Mouse (Mus musculus) kidney, adult 18-20 months (tissue): ENCODE results near the gene Esrrg.

Source experiments
- DNase-seq: peaks from one replicate; pipeline ENCODE4 v3.0.0; 2021

The Esrrg gene

GRCm38 (mm10) chr1:187779589-187780178 lies 171.1 kb downstream of the Esrrg start:
- no peak for DNase-seq

DNA sequence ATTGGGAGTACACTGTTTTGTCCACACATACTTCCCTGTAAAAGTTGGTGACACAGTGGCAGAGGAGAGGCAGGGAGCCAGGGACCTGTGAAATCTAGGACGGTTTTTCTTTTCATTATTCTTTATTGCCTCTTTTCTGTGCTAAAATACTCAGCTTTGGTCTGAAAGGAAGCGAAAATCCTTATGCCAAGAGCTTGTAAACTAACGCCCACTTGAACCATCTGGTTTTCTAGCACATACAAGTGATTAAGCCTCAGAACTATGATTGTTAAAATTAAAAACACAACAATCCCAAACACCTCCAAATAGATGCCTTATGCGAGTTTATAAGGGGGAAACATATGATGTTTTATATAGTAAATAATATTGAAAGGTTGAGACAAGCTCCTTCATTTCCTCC lies 176.6 kb downstream of the Esrrg start:
- DNase-seq = no peak

DNA sequence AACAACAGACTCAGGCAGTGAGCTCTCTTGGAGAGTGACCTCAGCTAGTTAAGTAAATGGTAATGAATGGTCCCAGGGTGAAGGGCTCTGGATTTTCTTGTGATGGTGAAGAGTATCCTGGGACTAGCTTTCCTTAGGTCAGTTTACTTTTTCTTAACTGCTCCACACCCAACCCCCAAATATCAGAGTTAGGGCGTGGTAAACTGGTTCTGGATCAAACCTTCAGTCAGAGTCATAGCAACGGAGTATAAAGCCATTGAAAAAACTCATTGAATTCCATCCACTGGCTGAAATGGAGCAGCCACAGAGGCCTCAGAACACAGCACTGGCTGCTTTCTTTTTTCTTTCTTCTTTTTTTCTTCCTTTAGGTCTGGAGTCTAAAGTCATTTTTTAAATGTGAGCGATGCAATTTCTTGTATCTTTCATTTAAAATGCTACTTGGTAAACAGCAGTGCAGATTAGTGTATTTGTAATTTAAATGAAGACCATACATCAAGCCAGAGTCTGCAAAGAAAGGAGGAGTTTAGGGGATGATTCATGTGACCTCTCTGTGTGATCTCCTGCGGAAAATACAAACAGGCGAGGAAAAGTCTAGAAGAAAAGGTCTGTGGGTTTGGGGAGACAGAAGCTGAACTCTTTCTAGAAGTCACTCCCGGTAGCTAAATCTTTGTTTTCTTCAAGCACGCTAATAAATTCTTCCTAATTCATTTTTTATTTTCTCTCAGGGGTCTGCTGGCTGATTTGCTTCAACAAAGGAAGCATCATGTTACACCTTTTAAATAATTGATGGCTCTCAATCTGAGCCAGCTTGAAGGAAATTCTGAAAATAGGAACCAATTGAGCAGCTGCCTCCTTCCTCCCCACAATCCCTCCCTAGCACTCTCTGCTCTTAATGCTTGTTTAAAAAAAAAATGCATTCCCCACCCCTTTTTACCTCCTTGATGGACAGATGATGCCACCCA lies 178.7 kb downstream of the Esrrg start:
- DNase-seq = no peak

DNA sequence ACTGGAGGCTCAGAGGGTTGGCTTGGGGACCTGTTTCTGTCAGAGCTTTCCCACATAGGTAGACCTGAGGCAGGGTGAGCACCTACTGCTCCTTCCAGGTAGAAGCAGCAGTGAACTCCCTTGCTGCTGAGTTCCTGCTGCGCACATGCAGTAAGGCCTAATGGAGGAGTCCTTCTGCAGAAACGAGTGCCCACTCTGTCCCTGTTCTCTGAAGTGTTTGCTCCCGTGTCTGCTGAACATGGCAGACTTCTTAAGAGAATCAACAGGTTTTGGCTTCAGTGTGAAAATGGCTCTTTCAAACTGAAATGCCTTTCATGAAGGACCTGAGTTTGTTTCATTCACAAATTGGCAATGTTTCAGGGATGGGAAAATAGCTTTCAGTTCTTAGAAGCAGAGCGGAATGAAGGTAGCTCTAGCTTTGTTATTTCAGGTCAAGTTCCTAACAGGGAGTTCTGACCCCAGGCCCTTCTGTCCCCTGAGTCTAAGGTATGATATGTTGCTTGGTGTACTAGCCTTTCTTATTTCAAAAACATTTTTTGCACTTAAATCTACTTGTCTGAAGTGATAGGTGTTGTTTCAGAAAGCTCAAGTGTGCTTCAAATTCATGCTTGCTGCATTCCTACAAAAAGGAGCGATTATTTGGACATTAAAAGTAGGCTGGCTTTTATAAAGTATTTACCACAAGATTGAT lies 185.8 kb downstream of the Esrrg start:
- no peak for DNase-seq

- no peak for DNase-seq
Measured at GRCm38 (mm10) chr1:187795551-187795950, 187.0 kb downstream of the Esrrg start.

- DNase-seq = no peak
Measured at GRCm38 (mm10) chr1:187799300-187799699, 190.7 kb downstream of the Esrrg start.

DNA sequence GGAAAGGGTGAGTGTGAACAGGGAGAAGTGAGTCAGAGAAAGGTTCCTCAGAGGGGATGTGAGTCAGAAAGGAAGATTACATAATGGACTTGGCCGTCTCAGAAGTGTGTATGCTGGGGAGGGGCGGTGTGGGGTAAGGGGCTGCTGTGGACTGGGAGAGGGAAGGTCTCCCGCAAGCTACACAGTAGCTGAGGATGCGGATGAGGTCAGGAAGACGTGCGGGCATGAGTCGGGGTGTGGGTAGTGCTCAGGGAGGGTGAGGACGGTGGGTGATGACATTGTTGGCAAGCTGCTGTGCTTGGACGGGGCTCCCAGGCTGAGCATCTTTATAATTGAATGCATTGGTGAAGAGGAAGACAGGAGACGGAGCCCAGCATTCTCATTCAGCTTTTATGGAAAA lies 192.2 kb downstream of the Esrrg start:
- DNase-seq = no peak

DNA sequence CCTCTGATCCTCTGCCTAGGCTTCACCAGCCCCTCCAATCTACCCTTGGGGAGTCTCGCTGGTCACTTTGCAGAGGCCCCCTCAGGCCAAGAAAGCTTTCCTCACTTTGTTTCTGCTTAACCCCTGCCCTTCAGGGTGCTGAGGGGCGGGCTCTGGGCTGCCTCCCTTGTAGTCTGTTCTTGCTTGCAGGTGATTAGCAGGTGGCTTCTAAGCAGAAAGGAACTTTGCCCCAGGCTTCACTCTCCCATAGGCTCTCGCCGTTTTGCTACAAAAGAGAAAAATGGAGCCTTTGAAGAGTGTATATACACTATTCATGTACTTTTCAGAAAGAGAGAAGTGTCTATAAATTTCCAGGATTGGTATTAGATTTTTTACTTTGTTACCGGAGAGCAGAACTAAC lies 195.0 kb downstream of the Esrrg start:
- no peak for DNase-seq

GRCm38 (mm10) chr1:187803997-187804396 lies 195.4 kb downstream of the Esrrg start:
- no peak for DNase-seq

DNA sequence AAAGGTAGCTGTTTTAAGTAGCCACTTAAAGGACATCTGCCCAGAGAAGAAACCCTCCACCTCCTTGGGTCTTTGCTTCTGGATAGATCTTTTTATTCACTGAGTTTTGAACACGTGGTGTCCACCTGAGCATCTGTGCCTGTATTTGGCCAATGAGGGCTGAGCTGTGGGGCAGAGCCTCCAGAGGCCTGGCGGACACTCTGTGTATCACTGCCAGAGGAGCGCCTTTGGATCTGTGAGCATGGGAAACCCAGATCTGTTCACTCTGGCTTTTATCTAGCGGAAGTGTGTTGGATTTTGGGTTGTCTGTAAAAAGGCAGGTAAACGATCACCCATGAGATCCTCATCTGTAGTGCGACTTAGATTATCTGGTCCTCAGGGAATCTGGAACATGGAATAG lies 196.4 kb downstream of the Esrrg start:
- DNase-seq = no peak

DNA sequence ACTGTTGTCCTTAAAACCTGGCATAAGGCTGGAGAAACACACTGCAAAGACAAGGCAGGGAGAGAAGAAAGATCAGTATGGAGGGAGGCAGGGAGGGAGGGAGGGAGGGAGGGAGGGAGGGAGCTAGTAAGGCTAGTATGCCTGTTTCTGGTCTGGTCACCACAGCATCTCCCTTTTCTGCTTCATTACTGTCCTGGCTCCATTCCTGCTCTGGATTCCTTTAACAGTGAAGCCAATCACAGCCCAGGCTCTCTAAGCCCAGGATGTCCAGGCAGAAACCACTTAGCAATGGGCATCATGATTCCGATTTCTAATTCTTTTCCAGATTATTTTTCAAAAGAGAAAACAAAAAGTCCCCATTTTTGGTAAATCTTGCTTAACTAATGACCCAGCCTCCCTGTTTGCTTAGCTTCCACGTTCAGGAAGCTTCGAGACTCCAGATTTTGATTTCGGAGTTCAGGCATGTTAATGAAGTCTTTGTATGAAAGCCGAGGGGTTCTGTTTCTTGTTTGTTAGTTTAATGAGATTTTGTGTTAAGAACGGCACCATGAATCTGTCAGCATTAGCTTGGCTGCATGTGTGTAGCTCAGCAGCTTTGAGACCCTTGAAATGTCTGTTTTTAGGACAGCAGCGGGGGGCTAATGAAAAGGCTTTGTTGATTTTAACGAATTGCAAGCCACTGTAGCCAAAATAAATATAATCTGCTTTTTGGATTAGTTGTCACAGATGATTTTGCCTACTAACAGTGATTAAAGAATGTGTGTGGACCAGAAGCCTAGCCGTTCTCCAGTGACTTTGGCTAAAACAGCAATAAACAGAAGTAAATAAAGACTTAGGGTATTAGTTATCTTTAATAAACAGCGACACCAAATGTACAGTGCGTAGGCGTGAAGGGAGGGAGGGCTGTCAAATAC lies 199.1 kb downstream of the Esrrg start:
- DNase-seq = no peak

DNA sequence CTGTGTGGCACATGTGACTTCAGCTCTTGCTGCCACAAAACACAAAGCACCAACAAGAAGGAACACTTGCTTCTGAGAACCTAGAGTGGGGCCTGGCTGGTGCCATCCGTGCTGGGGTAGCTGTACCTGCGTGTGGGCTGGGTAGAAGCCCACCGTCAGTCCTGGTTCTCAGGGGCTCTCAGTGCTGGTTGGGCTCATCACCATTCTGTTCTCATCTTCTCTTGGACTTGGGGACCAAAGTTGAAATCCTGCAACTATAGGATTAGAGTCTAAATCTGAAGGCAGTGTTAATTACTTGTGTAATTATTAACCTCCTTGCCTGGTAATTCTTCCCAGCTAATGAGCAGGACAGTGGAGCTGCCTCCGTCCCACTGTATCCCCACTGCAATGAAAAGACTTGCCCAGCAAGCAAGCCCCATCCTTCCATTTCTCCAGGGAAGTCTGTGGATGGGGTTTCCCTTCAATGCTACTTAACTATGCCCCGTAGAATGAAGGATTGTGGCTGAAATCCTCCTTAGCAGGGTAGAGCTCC lies 199.9 kb downstream of the Esrrg start:
- no peak for DNase-seq

- DNase-seq = no peak
Measured at GRCm38 (mm10) chr1:187809546-187809945, 201.0 kb downstream of the Esrrg start.

DNA sequence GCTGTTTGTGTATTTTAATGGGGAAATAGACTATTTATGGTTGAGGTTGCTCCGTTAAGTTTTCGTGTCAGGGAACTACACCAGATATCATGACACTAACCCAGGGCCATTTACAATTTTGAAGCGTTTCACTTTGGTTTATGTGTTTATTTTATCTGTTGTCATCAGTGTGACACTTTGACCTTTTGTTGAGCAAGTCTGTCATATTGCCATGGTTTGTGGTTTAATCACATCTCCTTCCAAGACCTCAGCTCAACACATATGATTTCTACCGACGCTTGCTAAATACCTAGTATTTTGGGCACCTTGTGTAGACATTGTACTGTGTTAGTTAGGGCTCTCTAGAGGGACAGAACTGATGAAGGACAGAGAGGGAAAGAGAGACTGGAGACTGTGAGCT lies 210.8 kb downstream of the Esrrg start:
- DNase-seq = no peak

- DNase-seq = peak; percentile 64
Measured at GRCm38 (mm10) chr1:187821368-187821811, 212.8 kb downstream of the Esrrg start.

GRCm38 (mm10) chr1:187823351-187823750 lies 214.8 kb downstream of the Esrrg start:
- DNase-seq = peak; percentile 75

DNA sequence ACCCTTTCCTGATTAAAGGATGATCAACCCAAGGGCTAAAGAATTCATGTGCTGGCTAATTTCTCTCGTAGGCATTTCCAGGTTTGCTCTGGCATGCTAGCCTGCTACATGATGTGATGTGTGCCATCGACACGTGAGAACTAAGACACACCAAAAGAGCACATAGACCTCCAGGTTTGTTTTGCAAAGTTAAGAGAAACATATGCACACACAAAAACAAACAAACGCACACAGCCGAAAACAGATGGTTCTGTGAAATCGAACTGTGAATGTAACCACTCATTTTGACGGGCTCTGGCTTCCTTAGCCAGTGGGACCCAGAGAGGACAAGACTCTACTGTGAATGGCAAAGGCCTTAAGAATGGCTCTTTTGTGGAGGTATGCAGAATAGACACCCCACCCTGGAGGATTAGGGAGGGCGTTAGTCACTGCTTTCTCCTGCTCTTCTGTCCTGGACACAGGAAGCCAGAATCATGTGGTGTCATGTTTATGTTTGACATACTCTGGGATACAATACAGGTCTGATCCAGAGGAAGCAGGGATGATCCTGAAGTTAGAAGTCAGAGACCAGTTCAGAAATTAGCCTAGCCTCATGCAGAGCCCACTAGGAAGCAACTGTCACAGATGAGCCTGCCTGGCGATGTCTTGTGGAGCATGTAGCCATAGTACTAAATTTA lies 217.0 kb downstream of the Esrrg start:
- no peak for DNase-seq

GRCm38 (mm10) chr1:187826140-187826539 lies 217.5 kb downstream of the Esrrg start:
- DNase-seq = no peak

GRCm38 (mm10) chr1:187826869-187827268 lies 218.3 kb downstream of the Esrrg start:
- no peak for DNase-seq

DNA sequence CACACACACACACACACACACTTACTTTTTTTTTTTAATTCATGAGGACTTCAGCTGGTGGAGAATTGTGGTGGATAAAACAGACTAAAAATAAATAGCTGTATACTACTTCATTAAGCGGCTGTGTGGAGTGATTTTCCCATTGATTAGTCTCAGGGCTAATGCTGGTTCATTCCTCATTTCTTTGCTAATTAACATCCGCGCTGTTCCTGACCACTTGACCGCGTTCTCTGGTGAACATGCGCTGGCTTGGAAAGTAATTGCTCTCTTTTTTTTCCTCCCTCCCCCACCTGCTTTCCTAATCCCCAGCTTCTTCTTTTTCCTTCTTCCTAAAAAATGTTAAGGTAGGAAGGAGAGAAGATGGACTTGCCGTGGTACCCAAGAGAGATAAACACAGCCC lies 222.3 kb downstream of the Esrrg start:
- no peak for DNase-seq

GRCm38 (mm10) chr1:187832851-187833250 lies 224.3 kb downstream of the Esrrg start:
- DNase-seq = peak; percentile 70

- DNase-seq = no peak
Measured at GRCm38 (mm10) chr1:187834576-187834975, 226.0 kb downstream of the Esrrg start.
